In the genomic region with DNA sequence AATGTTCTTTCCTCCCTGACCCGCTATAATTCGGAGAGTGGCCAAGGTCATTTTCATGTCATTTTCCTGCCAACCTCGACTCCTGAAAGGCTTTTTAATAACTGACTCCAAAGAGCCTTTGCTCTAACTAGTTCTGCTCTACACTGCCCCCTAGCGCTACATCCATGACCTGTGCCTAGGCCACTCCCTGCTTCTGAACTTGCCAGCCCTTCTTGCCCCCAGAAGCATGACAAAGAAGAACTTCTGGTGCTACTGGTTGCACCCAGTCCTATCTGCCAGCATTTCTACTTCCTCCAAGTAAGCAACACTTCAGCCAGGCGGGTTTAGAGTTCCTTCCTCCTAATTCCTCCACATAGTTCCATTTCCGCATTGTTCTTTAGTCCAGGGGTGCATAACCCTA, we compare ENCODE assay signal across 10 mouse cellular contexts. TPM values are rescaled to one million over a fixed set of nuclear protein-coding genes. Genes with fewer than 3 reads are reported as not detected.
A peak's percentile ranks its signal among the peaks of the same experiment; 100 is the strongest.
DNase-seq lines count a peak whose midpoint lies in the region; ATAC-seq and TF ChIP-seq lines count a peak whose summit lies in the region.
"Had no signal": no experiment of that assay in that cellular context is flagged by ENCODE, and none has a peak within 500 bp of the region (broad histone marks: within the 10 kb centered on the region; RNA-seq: fewer than 3 reads in every experiment).

No protein-coding gene starts in this region.

- no peak for ATAC-seq in hindbrain, embryonic 11.5 days (ENCODE audit: low FRiP score)
- no peak for ATAC-seq in hindbrain, embryonic 16.5 days
- ATAC-seq in embryonic facial prominence, embryonic 14.5 days (ENCODE audit: low read depth): no peak
- ATAC-seq in liver, embryonic 16.5 days (ENCODE audit: low read depth): peak; percentile 47

- TF ChIP-seq POLR2A in spleen, adult 2 months (IDR thresholded peaks at IDR 0.05; ENCODE audit: low read depth, low read length): no peak

- no peak overlapping the region for H3K9ac ChIP-seq in hindbrain, embryonic 11.5 days (ENCODE audit: low read depth, low read length)
- H3K9ac ChIP-seq in hindbrain, embryonic 16.5 days (ENCODE audit: low read depth, low read length): no peak overlapping the region
- H3K9ac ChIP-seq in embryonic facial prominence, embryonic 14.5 days (ENCODE audit: low read depth, low read length): no peak overlapping the region
- H3K9ac ChIP-seq in liver, embryonic 16.5 days (ENCODE audit: low read depth, low read length): no peak overlapping the region
- H3K9ac ChIP-seq: stomach, embryonic 15.5 days had no signal

- H3K4me2 ChIP-seq in hindbrain, embryonic 11.5 days (replicated peaks; ENCODE audit: low read depth, low read length): no peak overlapping the region
- H3K4me2 ChIP-seq in hindbrain, embryonic 16.5 days (ENCODE audit: low read length): no peak overlapping the region
- H3K4me2 ChIP-seq in embryonic facial prominence, embryonic 14.5 days (ENCODE audit: low read depth, low read length): no peak overlapping the region
- no peak overlapping the region for H3K4me2 ChIP-seq in liver, embryonic 16.5 days (ENCODE audit: low read depth, low read length)
- H3K4me2 ChIP-seq: stomach, embryonic 15.5 days had no signal

- TF ChIP-seq CTCF in spleen, adult 2 months (IDR thresholded peaks at IDR 0.05; ENCODE audit: extremely low read depth, insufficient read depth, insufficient read length, insufficient replicate concordance): peak; percentile 45; the same call in 1 of the 2 replicates

- peak; percentile 63 for DNase-seq in hindbrain, embryonic 11.5 days (ENCODE audit: low spot score)
- peak; percentile 84 to 88 for DNase-seq in B cell, adult 2 months
- peak; percentile 86 for DNase-seq in adrenal gland, postnatal 14 days
- DNase-seq in embryonic facial prominence, embryonic 14.5 days (ENCODE audit: low spot score): peak; percentile 23
- peak in 1 of 2 experiments; percentile 81 for DNase-seq in spleen, adult 2 months (ENCODE audit: low read depth in 1 of 2, low spot score in 2 of 2)
- no peak for DNase-seq in frontal cortex, postnatal 36 days (ENCODE audit: low spot score in 2 of 2)

- no peaks in the 10 kb centered on the region for H3K4me1 ChIP-seq in hindbrain, embryonic 11.5 days (replicated peaks; ENCODE audit: control insufficient read depth, insufficient read depth, low read length)
- no peaks in the 10 kb centered on the region for H3K4me1 ChIP-seq in hindbrain, embryonic 16.5 days (ENCODE audit: control insufficient read depth, insufficient read depth, low read depth, low read length)
- H3K4me1 ChIP-seq in embryonic facial prominence, embryonic 14.5 days (ENCODE audit: control insufficient read depth, insufficient read depth, low read length): no peaks in the 10 kb centered on the region
- no peaks in the 10 kb centered on the region for H3K4me1 ChIP-seq in liver, embryonic 16.5 days (ENCODE audit: control insufficient read depth, low read depth, low read length)
- peaks cover 31% of the 10 kb centered on the region for H3K4me1 ChIP-seq in spleen, adult 2 months (ENCODE audit: control insufficient read depth, insufficient read depth, insufficient read length)
- H3K4me1 ChIP-seq: stomach, embryonic 15.5 days had no signal

- 40% methylated on average over 6 of the region's 6 CpGs for WGBS in hindbrain, embryonic 11.5 days
- 45% methylated on average over 6 of the region's 6 CpGs for WGBS in hindbrain, embryonic 16.5 days
- WGBS in embryonic facial prominence, embryonic 14.5 days: 45% methylated on average over 6 of the region's 6 CpGs
- 28% methylated on average over 6 of the region's 6 CpGs for WGBS in liver, embryonic 16.5 days (ENCODE audit: insufficient replicate concordance)
- WGBS in spleen, adult 2 months: 38% methylated on average over 6 of the region's 6 CpGs

- no peak overlapping the region for H3K27ac ChIP-seq in hindbrain, embryonic 11.5 days (ENCODE audit: low read depth, low read length)
- H3K27ac ChIP-seq in hindbrain, embryonic 16.5 days (ENCODE audit: low read depth, low read length): no peak overlapping the region
- H3K27ac ChIP-seq in embryonic facial prominence, embryonic 14.5 days (replicated peaks; ENCODE audit: low read depth, low read length): no peak overlapping the region
- H3K27ac ChIP-seq in liver, embryonic 16.5 days (ENCODE audit: low read length): no peak overlapping the region
- H3K27ac ChIP-seq in spleen, adult 2 months (ENCODE audit: insufficient read depth, low read length): peak overlapping the region; percentile 24; the same call in 1 of the 2 replicates
- H3K27ac ChIP-seq: stomach, embryonic 15.5 days had no signal

- H3K9me3 ChIP-seq in hindbrain, embryonic 11.5 days (ENCODE audit: control insufficient read depth, low read length): no peaks in the 10 kb centered on the region
- no peaks in the 10 kb centered on the region for H3K9me3 ChIP-seq in hindbrain, embryonic 16.5 days (ENCODE audit: control insufficient read depth, low read length)
- no peaks in the 10 kb centered on the region for H3K9me3 ChIP-seq in embryonic facial prominence, embryonic 14.5 days (ENCODE audit: control insufficient read depth, low read length)
- H3K9me3 ChIP-seq in liver, embryonic 16.5 days (replicated peaks; ENCODE audit: control insufficient read depth, low read length): no peaks in the 10 kb centered on the region
- H3K9me3 ChIP-seq: stomach, embryonic 15.5 days had no signal

- H3K27me3 ChIP-seq in hindbrain, embryonic 11.5 days (ENCODE audit: control insufficient read depth, insufficient read depth, low read length): peaks cover 2% of the 10 kb centered on the region; the same call in 1 of the 2 replicates
- no peaks in the 10 kb centered on the region for H3K27me3 ChIP-seq in hindbrain, embryonic 16.5 days (replicated peaks; ENCODE audit: control insufficient read depth, insufficient read depth, low read length)
- peaks cover 7% of the 10 kb centered on the region; the same call in 1 of the 2 replicates for H3K27me3 ChIP-seq in embryonic facial prominence, embryonic 14.5 days (replicated peaks; ENCODE audit: control insufficient read depth, insufficient read depth, low read length)
- no peaks in the 10 kb centered on the region; the same call in 1 of the 2 replicates for H3K27me3 ChIP-seq in liver, embryonic 16.5 days (ENCODE audit: control insufficient read depth, insufficient read depth, low read depth, low read length)
- H3K27me3 ChIP-seq in spleen, adult 2 months (ENCODE audit: control insufficient read depth, insufficient read depth, low read length): no peaks in the 10 kb centered on the region
- H3K27me3 ChIP-seq: stomach, embryonic 15.5 days had no signal

- H3K36me3 ChIP-seq in hindbrain, embryonic 11.5 days (ENCODE audit: control insufficient read depth, insufficient read depth, low read length): no peaks in the 10 kb centered on the region
- H3K36me3 ChIP-seq in hindbrain, embryonic 16.5 days (ENCODE audit: control insufficient read depth, insufficient read depth, low read length): no peaks in the 10 kb centered on the region
- H3K36me3 ChIP-seq in embryonic facial prominence, embryonic 14.5 days (ENCODE audit: control insufficient read depth, insufficient read depth, low read length): no peaks in the 10 kb centered on the region
- no peaks in the 10 kb centered on the region for H3K36me3 ChIP-seq in liver, embryonic 16.5 days (ENCODE audit: control insufficient read depth, insufficient read depth)
- no peaks in the 10 kb centered on the region for H3K36me3 ChIP-seq in spleen, adult 2 months (ENCODE audit: control insufficient read depth, insufficient read depth, low read length)
- H3K36me3 ChIP-seq: stomach, embryonic 15.5 days had no signal

- H3K4me3 ChIP-seq in hindbrain, embryonic 11.5 days (ENCODE audit: low read depth, low read length): no peak overlapping the region
- no peak overlapping the region for H3K4me3 ChIP-seq in hindbrain, embryonic 16.5 days (ENCODE audit: low read length)
- H3K4me3 ChIP-seq in embryonic facial prominence, embryonic 14.5 days (ENCODE audit: low read depth, low read length): no peak overlapping the region
- H3K4me3 ChIP-seq in liver, embryonic 16.5 days (ENCODE audit: low read depth, low read length): no peak overlapping the region
- no peak overlapping the region for H3K4me3 ChIP-seq in spleen, adult 2 months (ENCODE audit: extremely low read depth, insufficient read depth, insufficient read length)
- H3K4me3 ChIP-seq: stomach, embryonic 15.5 days had no signal

RNA-seq across cellular contexts. Expression of a gene that starts 20.1 kb away (rescaled TPM):
- 6,076 and 6,498 TPM in 2 replicates for polyA plus RNA-seq in hindbrain, embryonic 11.5 days (2014; fragmentation: Nextera tagmentation; extraction: Ambion mirVana)
- 4,367 and 4,892 TPM in 2 replicates for polyA plus RNA-seq in hindbrain, embryonic 16.5 days (2015; fragmentation: Nextera tagmentation; extraction: Ambion mirVana)
- total RNA-seq in adrenal gland, postnatal 14 days (2021): 525 and 794 TPM in 2 replicates
- polyA plus RNA-seq in embryonic facial prominence, embryonic 14.5 days (2014; fragmentation: Nextera tagmentation; extraction: Ambion mirVana): 2,773 and 2,890 TPM in 2 replicates
- polyA plus RNA-seq in liver, embryonic 16.5 days (2015; fragmentation: Nextera tagmentation; extraction: Ambion mirVana): 1,121 and 1,210 TPM in 2 replicates
- 327 and 363 TPM in 2 replicates for polyA plus RNA-seq in spleen, adult 2 months (2012; rRNA removed)

RNA-seq across cellular contexts. Expression of a gene that starts 34.9 kb away (rescaled TPM):
- polyA plus RNA-seq in hindbrain, embryonic 11.5 days (2014; fragmentation: Nextera tagmentation; extraction: Ambion mirVana): not detected in 2 replicates
- 0.14 and 0.18 TPM in 2 replicates for polyA plus RNA-seq in hindbrain, embryonic 16.5 days (2015; fragmentation: Nextera tagmentation; extraction: Ambion mirVana)
- total RNA-seq in adrenal gland, postnatal 14 days (2021): 0.78 and 1.2 TPM in 2 replicates
- polyA plus RNA-seq in embryonic facial prominence, embryonic 14.5 days (2014; fragmentation: Nextera tagmentation; extraction: Ambion mirVana): 0.36 and 0.47 TPM in 2 replicates
- polyA plus RNA-seq in liver, embryonic 16.5 days (2015; fragmentation: Nextera tagmentation; extraction: Ambion mirVana): 0.97 and 1.3 TPM in 2 replicates
- 1.0 and 1.1 TPM in 2 replicates for polyA plus RNA-seq in spleen, adult 2 months (2012; rRNA removed)
- total RNA-seq: layer of hippocampus, postnatal 10 days had no signal

Comparison
In these comparisons a context has a peak if more than half of its experiments do, and no peak if none do; other contexts are left out.
1. DNase-seq: peak in hindbrain, embryonic 11.5 days (single experiment), B cell, adult 2 months (2 of 2), adrenal gland, postnatal 14 days (single experiment) and embryonic facial prominence, embryonic 14.5 days (single experiment); none in frontal cortex, postnatal 36 days (0 of 2).